Mouse (Mus musculus): Measurements from ENCODE around the gene Xpr1.

- TF ChIP-seq CTCF (IDR thresholded peaks at IDR 0.05) (no peak), POLR2A (IDR thresholded peaks at IDR 0.05; ENCODE audit: insufficient read depth, low read depth, low read length) (no peak), EP300 (IDR thresholded peaks at IDR 0.05; ENCODE audit: insufficient read depth, low read depth, low read length) (no peak)
These were observed 4.8 kb upstream of the Xpr1 start for GRCm38 (mm10) chr1:155422022-155422421.

Data from heart, adult 2 months (tissue).